14 mouse cellular contexts compared by ENCODE assay signal in the genomic region with DNA sequence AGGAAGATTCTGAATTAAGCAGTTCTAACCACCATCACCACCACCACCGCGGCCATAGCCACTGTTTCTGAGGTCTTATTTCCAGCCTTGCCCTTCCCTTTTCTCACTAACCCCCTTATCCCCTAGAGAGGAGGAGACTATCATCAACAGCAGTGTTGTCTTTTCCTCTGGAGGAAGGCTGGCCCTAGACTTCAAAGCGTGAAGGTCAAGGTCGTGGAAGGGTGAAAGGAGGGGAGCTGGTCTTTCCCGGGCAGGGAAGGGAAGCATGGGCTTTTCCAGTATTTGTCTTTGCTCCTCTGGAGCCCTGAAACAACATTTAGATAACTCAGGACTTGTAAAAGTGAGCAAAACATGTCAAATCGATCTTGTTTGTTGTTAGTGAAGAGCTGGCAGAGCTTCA. TPM values are rescaled to one million over a fixed set of nuclear protein-coding genes. Genes with fewer than 3 reads are reported as not detected.
DNase-seq lines count a peak whose midpoint lies in the region; ATAC-seq and TF ChIP-seq lines count a peak whose summit lies in the region.
"Had no signal": no experiment of that assay in that cellular context is flagged by ENCODE, and none has a peak within 500 bp of the region (broad histone marks: within the 10 kb centered on the region; RNA-seq: fewer than 3 reads in every experiment).

No protein-coding gene starts in this region.

- intact Hi-C loops in heart, adult 2 months (cut with DNase I): no loop called here

- no peaks in the 10 kb centered on the region for H3K36me3 ChIP-seq in heart, postnatal 0 days (replicated peaks; ENCODE audit: control insufficient read depth, insufficient read depth, low read length)
- H3K36me3 ChIP-seq in heart, adult 2 months (ENCODE audit: control insufficient read depth, insufficient read depth, low read length): peaks cover 18% of the 10 kb centered on the region
- no peaks in the 10 kb centered on the region for H3K36me3 ChIP-seq in ES-Bruce4 (ENCODE audit: control insufficient read depth, insufficient read depth, low read length, poor library complexity, severe bottlenecking)
- no peaks in the 10 kb centered on the region for H3K36me3 ChIP-seq in ES-E14 (ENCODE audit: control insufficient read depth, insufficient read depth, low read length, poor library complexity, severe bottlenecking)
- H3K36me3 ChIP-seq: liver, embryonic 13.5 days; midbrain, embryonic 13.5 days had no signal

- peak; percentile 51 for ATAC-seq in heart, postnatal 0 days (ENCODE audit: insufficient read depth, low read depth)
- ATAC-seq: CD4-positive, CD25-positive, alpha-beta regulatory T cell, adult 4 months; intestine, postnatal 0 days; midbrain, embryonic 13.5 days had no signal

- H3K27ac ChIP-seq in heart, postnatal 0 days (ENCODE audit: low read depth): 0 out of 2 replicates have a peak overlapping the region, but pooled peaks have one; percentile 20
- no peak overlapping the region; the same call in 1 of the 2 replicates for H3K27ac ChIP-seq in heart, adult 2 months
- peak overlapping the region; percentile 91 for H3K27ac ChIP-seq in ES-Bruce4 (ENCODE audit: insufficient read depth, low read length)
- no peak overlapping the region; the same call in 1 of the 2 replicates for H3K27ac ChIP-seq in ES-E14 (ENCODE audit: insufficient read depth, low read depth, low read length, poor library complexity, severe bottlenecking)
- H3K27ac ChIP-seq: hindbrain, embryonic 14.5 days; liver, embryonic 13.5 days; midbrain, embryonic 13.5 days had no signal

- H3K4me2 ChIP-seq in heart, postnatal 0 days (ENCODE audit: low read depth, low read length): no peak overlapping the region
- H3K4me2 ChIP-seq: hindbrain, embryonic 14.5 days; liver, embryonic 13.5 days; midbrain, embryonic 13.5 days had no signal

- H3K4me3 ChIP-seq in heart, postnatal 0 days (ENCODE audit: low read depth, low read length): no peak overlapping the region
- H3K4me3 ChIP-seq in heart, adult 2 months: no peak overlapping the region
- H3K4me3 ChIP-seq in ES-Bruce4 (ENCODE audit: low read depth, low read length) (no peak overlapping the region), ES-E14 (ENCODE audit: insufficient read depth in 1 of 2, low read depth in 1 of 2, low read length in 2 of 2, poor library complexity in 1 of 2, severe bottlenecking in 1 of 2) (no peak overlapping the region)
- H3K4me3 ChIP-seq: liver, embryonic 13.5 days; midbrain, embryonic 13.5 days had no signal

- DNase-seq in heart, postnatal 0 days (ENCODE audit: low spot score): no peak
- DNase-seq in heart, adult 2 months: no peak
- peak; percentile 39 for DNase-seq in ES-E14 (ENCODE audit: low read depth, low spot score)
- DNase-seq in embryo, embryonic 10 days (ENCODE audit: low spot score): peak; percentile 64
- no peak for DNase-seq in cerebellum, adult 18-20 months
- no peak for DNase-seq in layer of hippocampus, postnatal 25 days (ENCODE audit: extremely low spot score in 1 of 2, low spot score in 1 of 2)
- DNase-seq: cerebellum, adult 11 months; liver, embryonic 13.5 days; right cerebral cortex, postnatal 4 days had no signal

- H3K79me2 ChIP-seq in heart, adult 2 months (replicated peaks; ENCODE audit: control insufficient read depth, insufficient read depth, low read length): peaks cover 17% of the 10 kb centered on the region

- WGBS in heart, postnatal 0 days: 40% methylated on average over 6 of the region's 6 CpGs
- 34% methylated on average over 6 of the region's 6 CpGs for WGBS in heart, adult 2 months

- no peak for TF ChIP-seq POLR2A in heart, adult 2 months (IDR thresholded peaks at IDR 0.05; ENCODE audit: insufficient read depth, low read depth, low read length)
- TF ChIP-seq POLR2A in ES-Bruce4 (IDR thresholded peaks at IDR 0.05; ENCODE audit: insufficient read depth, low read length): no peak

- H3K9ac ChIP-seq in heart, postnatal 0 days (replicated peaks; ENCODE audit: low read depth, low read length): no peak overlapping the region
- no peak overlapping the region for H3K9ac ChIP-seq in heart, adult 2 months (ENCODE audit: low read depth, low read length)
- H3K9ac ChIP-seq in ES-Bruce4 (ENCODE audit: low read depth, poor library complexity, severe bottlenecking) (no peak overlapping the region), ES-E14 (ENCODE audit: insufficient read depth, low read depth, low read length, poor library complexity, severe bottlenecking) (no peak overlapping the region)
- H3K9ac ChIP-seq: hindbrain, embryonic 14.5 days; liver, embryonic 13.5 days; midbrain, embryonic 13.5 days had no signal

- H3K27me3 ChIP-seq in heart, postnatal 0 days (ENCODE audit: control insufficient read depth, insufficient read depth, low read length): no peaks in the 10 kb centered on the region
- no peaks in the 10 kb centered on the region for H3K27me3 ChIP-seq in heart, adult 2 months (ENCODE audit: control insufficient read depth, insufficient read depth, low read length)
- H3K27me3 ChIP-seq in ES-Bruce4 (ENCODE audit: control insufficient read depth, insufficient read depth, low read length, poor library complexity, severe bottlenecking): no peaks in the 10 kb centered on the region
- H3K27me3 ChIP-seq: liver, embryonic 13.5 days; midbrain, embryonic 13.5 days had no signal

- no peaks in the 10 kb centered on the region for H3K9me3 ChIP-seq in heart, postnatal 0 days (replicated peaks; ENCODE audit: control insufficient read depth, low read length)
- H3K9me3 ChIP-seq in ES-Bruce4 (replicated peaks; ENCODE audit: control insufficient read depth, insufficient read depth, low read length, poor library complexity, severe bottlenecking) (no peaks in the 10 kb centered on the region), ES-E14 (ENCODE audit: control insufficient read depth, insufficient read depth, low read depth, low read length) (no peaks in the 10 kb centered on the region)
- H3K9me3 ChIP-seq: liver, embryonic 13.5 days; midbrain, embryonic 13.5 days had no signal

- H3K4me1 ChIP-seq in heart, postnatal 0 days (ENCODE audit: control insufficient read depth, insufficient read depth): peaks cover 29% of the 10 kb centered on the region
- peaks cover 36% of the 10 kb centered on the region for H3K4me1 ChIP-seq in heart, adult 2 months (ENCODE audit: control insufficient read depth, insufficient read depth, low read length)
- H3K4me1 ChIP-seq in ES-Bruce4 (ENCODE audit: control insufficient read depth, insufficient read depth, low read length) (peaks cover 16% of the 10 kb centered on the region), ES-E14 (ENCODE audit: control insufficient read depth in 2 of 2, insufficient read depth in 2 of 2, low read length in 2 of 2, poor library complexity in 1 of 2) (peaks cover 4 to 13% of the 10 kb centered on the region in 2 experiments)

- TF ChIP-seq CTCF in heart, postnatal 0 days (IDR thresholded peaks at IDR 0.05; ENCODE audit: low read depth): no peak
- TF ChIP-seq CTCF in heart, adult 2 months (IDR thresholded peaks at IDR 0.05): no peak
- no peak for TF ChIP-seq CTCF in ES-Bruce4 (IDR thresholded peaks at IDR 0.05; ENCODE audit: low read depth, low read length)

- in situ Hi-C loops in ES-E14 (cut with MboI; ENCODE audit: low sequenced_read_pairs in 2 of 2, unreplicated experiment in 2 of 2): no loop called here

- no peak for TF ChIP-seq EP300 in heart, postnatal 0 days (IDR thresholded peaks at IDR 0.05; ENCODE audit: low read depth)
- no peak for TF ChIP-seq EP300 in heart, adult 2 months (IDR thresholded peaks at IDR 0.05; ENCODE audit: insufficient read depth, low read depth, low read length)
- TF ChIP-seq EP300 in ES-Bruce4 (IDR thresholded peaks at IDR 0.05; ENCODE audit: insufficient read depth, low read depth, low read length): peak; percentile 91

TF ChIP-seq in ES-E14, 5 proteins besides CTCF, POLR2A, EP300 and RAD21:
- no peak for TF ChIP-seq ZNF384 (IDR thresholded peaks at IDR 0.05; ENCODE audit: low read depth, low read length)
- TF ChIP-seq ZC3H11A (IDR thresholded peaks at IDR 0.05; ENCODE audit: borderline replicate concordance, low read depth, low read length): no peak
- no peak for TF ChIP-seq MAFK (IDR thresholded peaks at IDR 0.05; ENCODE audit: insufficient read depth, low read depth, low read length)
- no peak for TF ChIP-seq CHD2 (IDR thresholded peaks at IDR 0.05; ENCODE audit: low read depth, low read length)
- TF ChIP-seq HCFC1 (IDR thresholded peaks at IDR 0.05; ENCODE audit: borderline replicate concordance, insufficient read depth, low read length): no peak

RNA-seq across cellular contexts. Expression of gene Ostf1, which starts 22.6 kb away (rescaled TPM):
- 81.7 and 82.7 TPM in 2 replicates for total RNA-seq in heart, postnatal 0 days (2014; rRNA removed; ENCODE audit: low replicate concordance)
- polyA plus RNA-seq in heart, postnatal 0 days (2015; fragmentation: Nextera tagmentation; extraction: Ambion mirVana): 89.2 and 89.3 TPM in 2 replicates
- 10 to 100 TPM; 35.3 to 37.6 TPM for total RNA-seq in heart, adult 2 months (2021)
- polyA plus RNA-seq in heart, adult 2 months (2012; rRNA removed): 29.5 and 31.5 TPM in 2 replicates
- polyA plus RNA-seq in ES-Bruce4 (2011; ENCODE audit: insufficient read depth, insufficient read length, low read depth, missing spikeins): 79.9 and 87.0 TPM in 2 replicates
- total RNA-seq in ES-E14 (2012; rRNA removed): 26.0 and 45.5 TPM in 2 replicates
- 10 to 100 TPM; 29.2 to 30.5 TPM for total RNA-seq in layer of hippocampus, postnatal 25 days (2021)

RNA-seq across cellular contexts. Expression of gene Nmrk1, which starts 22.8 kb away (rescaled TPM):
- total RNA-seq in heart, postnatal 0 days (2014; rRNA removed; ENCODE audit: low replicate concordance): 1.6 and 13.8 TPM in 2 replicates
- 6.7 TPM in 2 replicates for polyA plus RNA-seq in heart, postnatal 0 days (2015; fragmentation: Nextera tagmentation; extraction: Ambion mirVana)
- 1 to 10 TPM; 2.3 to 2.5 TPM for total RNA-seq in heart, adult 2 months (2021)
- 5.4 and 9.7 TPM in 2 replicates for polyA plus RNA-seq in heart, adult 2 months (2012; rRNA removed)
- polyA plus RNA-seq in ES-Bruce4 (2011; ENCODE audit: insufficient read depth, insufficient read length, low read depth, missing spikeins): 15.9 and 20.4 TPM in 2 replicates
- 6.4 and 6.8 TPM in 2 replicates for total RNA-seq in ES-E14 (2012; rRNA removed)
- total RNA-seq in layer of hippocampus, postnatal 25 days (2021): 1 to 10 TPM; 6.5 to 7.2 TPM

Comparison
In these comparisons a context has a peak if more than half of its experiments do, and no peak if none do; other contexts are left out.
1. H3K27ac ChIP-seq: peak in heart, postnatal 0 days (single experiment) and ES-Bruce4 (single experiment); none in heart, adult 2 months (single experiment) and ES-E14 (single experiment).
2. DNase-seq: peak in ES-E14 (single experiment) and embryo, embryonic 10 days (single experiment); none in heart, postnatal 0 days (single experiment), heart, adult 2 months (0 of 2), cerebellum, adult 18-20 months (0 of 2) and layer of hippocampus, postnatal 25 days (0 of 2).